Mouse (Mus musculus): ENCODE measurements around the gene Apmap. TPM values are rescaled to one million over a fixed set of nuclear protein-coding genes. Genes with fewer than 3 reads are reported as not detected.

The Apmap gene
- polyA plus RNA-seq, 1 experiment: 31.2 TPM

GRCm38 (mm10) chr2:150648300-150648895 is 40.0 kb upstream of the Apmap start:
- H3K4me3 ChIP-seq (ENCODE audit: control insufficient read depth, low read depth, low read length): no peak overlapping the region
- H3K36me3 ChIP-seq (ENCODE audit: control insufficient read depth, insufficient read depth, low read length): no peaks in the 10 kb centered on the region
- peaks cover 5% of the 10 kb centered on the region for H3K4me1 ChIP-seq (ENCODE audit: control insufficient read depth, insufficient read depth, low read length)
- TF ChIP-seq CTCF (IDR thresholded peaks at IDR 0.05; ENCODE audit: control insufficient read depth, insufficient read depth, insufficient replicate concordance, low read depth, low read length): no peak
- TF ChIP-seq POLR2A (IDR thresholded peaks at IDR 0.05; ENCODE audit: control insufficient read depth, low read depth, low read length): no peak
- no peaks in the 10 kb centered on the region for H3K27me3 ChIP-seq (ENCODE audit: control insufficient read depth, insufficient read depth, low read length)
- H3K27ac ChIP-seq (ENCODE audit: control insufficient read depth, insufficient read depth, low read depth, low read length): peak overlapping the region; percentile 49

- Histone ChIP-seq H3K4me1 (ENCODE audit: control insufficient read depth, insufficient read depth, low read length) (peaks cover 5% of the 10 kb centered on the region), H3K36me3 (ENCODE audit: control insufficient read depth, insufficient read depth, low read length) (no peaks in the 10 kb centered on the region), H3K27me3 (ENCODE audit: control insufficient read depth, insufficient read depth, low read length) (no peaks in the 10 kb centered on the region), H3K27ac (ENCODE audit: control insufficient read depth, insufficient read depth, low read depth, low read length) (peak overlapping the region; percentile 30; the same call in 1 of the 2 replicates), H3K4me3 (ENCODE audit: control insufficient read depth, low read depth, low read length) (no peak overlapping the region)
- TF ChIP-seq CTCF (IDR thresholded peaks at IDR 0.05; ENCODE audit: control insufficient read depth, insufficient read depth, insufficient replicate concordance, low read depth, low read length) (no peak), POLR2A (IDR thresholded peaks at IDR 0.05; ENCODE audit: control insufficient read depth, low read depth, low read length) (no peak)
Observed at GRCm38 (mm10) chr2:150647681-150648299, 39.4 kb upstream of the Apmap start.

DNA sequence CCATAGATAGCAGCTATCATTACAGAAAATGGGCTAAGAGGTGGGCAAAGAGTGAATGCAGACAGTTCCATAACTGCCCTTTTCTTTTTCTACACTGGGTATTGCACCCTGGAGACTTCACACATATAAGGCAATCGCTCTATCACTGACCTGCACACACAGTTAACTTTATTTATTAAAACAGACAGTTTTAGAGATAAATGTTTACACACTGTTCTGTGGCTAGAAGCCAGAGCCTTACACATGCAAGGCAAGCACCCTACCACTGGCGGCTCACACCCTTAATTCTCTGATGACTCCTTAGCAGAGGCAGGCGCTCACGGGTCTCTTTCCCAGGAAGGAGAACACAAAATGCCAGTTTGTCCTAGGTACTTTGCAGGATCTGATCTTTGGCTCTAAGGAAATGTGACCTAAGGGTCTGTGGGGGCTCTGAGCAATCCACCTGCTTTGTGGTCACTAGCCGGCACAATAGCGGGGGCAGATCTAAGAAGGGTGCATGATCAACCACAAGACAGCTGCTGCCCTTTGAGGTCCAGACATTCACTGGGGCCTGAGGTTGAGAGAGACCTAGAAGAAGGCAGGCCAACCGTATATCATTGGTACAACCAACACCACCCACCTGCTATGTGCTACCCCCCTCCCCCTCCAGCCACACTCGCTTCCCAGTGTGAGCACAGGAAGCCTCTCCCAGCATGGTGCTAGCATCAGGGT is 38.2 kb upstream of the Apmap start:
- Histone ChIP-seq H3K27ac (ENCODE audit: control insufficient read depth, insufficient read depth, low read depth, low read length) (no peak overlapping the region), H3K27me3 (ENCODE audit: control insufficient read depth, insufficient read depth, low read length) (no peaks in the 10 kb centered on the region), H3K4me3 (ENCODE audit: control insufficient read depth, low read depth, low read length) (no peak overlapping the region), H3K4me1 (ENCODE audit: control insufficient read depth, insufficient read depth, low read length) (peaks cover 5% of the 10 kb centered on the region), H3K36me3 (ENCODE audit: control insufficient read depth, insufficient read depth, low read length) (no peaks in the 10 kb centered on the region)
- no peak for TF ChIP-seq POLR2A (IDR thresholded peaks at IDR 0.05; ENCODE audit: control insufficient read depth, low read depth, low read length)
- TF ChIP-seq CTCF (IDR thresholded peaks at IDR 0.05; ENCODE audit: control insufficient read depth, insufficient read depth, insufficient replicate concordance, low read depth, low read length): no peak

DNA sequence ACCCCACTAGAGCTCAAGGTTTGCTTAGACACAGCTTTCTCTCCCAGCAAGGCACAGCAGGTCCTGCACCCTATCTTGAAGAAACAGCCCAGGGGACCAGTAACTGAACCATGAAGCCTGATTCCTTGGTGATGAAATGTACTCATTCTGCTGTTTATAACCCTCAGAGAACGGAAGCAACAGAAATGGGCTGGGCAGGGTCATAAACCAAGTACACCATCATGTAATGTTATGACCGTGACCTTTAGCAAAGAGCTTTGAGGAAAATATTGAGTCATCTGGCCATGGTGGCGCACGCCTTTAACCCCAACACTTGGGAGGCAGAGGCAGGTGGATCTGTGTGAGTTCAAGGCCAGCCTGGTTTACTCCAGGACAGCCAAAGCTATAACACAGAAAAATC is 36.9 kb upstream of the Apmap start:
- H3K27me3 ChIP-seq (ENCODE audit: control insufficient read depth, insufficient read depth, low read length): no peaks in the 10 kb centered on the region
- H3K27ac ChIP-seq (ENCODE audit: control insufficient read depth, insufficient read depth, low read depth, low read length): no peak overlapping the region
- no peak for TF ChIP-seq CTCF (IDR thresholded peaks at IDR 0.05; ENCODE audit: control insufficient read depth, insufficient read depth, insufficient replicate concordance, low read depth, low read length)
- no peak for TF ChIP-seq POLR2A (IDR thresholded peaks at IDR 0.05; ENCODE audit: control insufficient read depth, low read depth, low read length)
- H3K36me3 ChIP-seq (ENCODE audit: control insufficient read depth, insufficient read depth, low read length): no peaks in the 10 kb centered on the region
- H3K4me1 ChIP-seq (ENCODE audit: control insufficient read depth, insufficient read depth, low read length): peaks cover 5% of the 10 kb centered on the region
- H3K4me3 ChIP-seq (ENCODE audit: control insufficient read depth, low read depth, low read length): no peak overlapping the region

DNA sequence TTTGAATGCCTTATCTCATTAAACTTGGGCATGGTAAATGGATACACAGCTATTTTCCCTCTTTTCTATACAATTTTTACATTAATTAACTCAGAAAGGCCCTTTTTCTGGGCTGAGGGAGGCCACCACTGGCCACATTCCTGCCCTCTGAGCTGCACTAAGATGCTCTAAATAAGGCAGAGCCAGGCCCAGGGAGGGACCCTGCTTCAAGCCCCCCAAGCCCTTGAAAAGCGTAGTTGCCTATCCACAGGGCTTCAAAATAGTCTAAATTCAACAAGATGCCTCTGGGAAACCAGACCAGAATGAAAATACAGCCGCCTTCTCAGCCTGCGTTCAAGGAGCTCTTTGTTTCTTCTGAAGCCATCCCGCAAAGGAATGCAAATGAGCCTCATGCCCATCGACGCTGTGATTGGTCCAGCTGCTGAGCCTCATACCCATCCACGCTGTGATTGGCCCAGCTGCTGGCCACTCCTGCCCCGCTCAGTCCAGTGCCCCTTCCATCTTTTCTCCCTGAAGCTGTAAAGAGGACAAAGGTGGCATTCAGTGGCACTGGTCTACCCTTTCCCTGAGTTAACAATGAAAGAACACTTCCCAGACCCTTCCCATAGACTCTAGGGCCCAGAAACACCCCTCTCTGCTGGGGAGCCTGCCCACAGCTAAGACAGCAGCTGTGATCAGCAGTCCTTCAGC is 35.5 kb upstream of the Apmap start:
- no peak overlapping the region for H3K27ac ChIP-seq (ENCODE audit: control insufficient read depth, insufficient read depth, low read depth, low read length)
- H3K4me1 ChIP-seq (ENCODE audit: control insufficient read depth, insufficient read depth, low read length): peaks cover 5% of the 10 kb centered on the region
- TF ChIP-seq CTCF (IDR thresholded peaks at IDR 0.05; ENCODE audit: control insufficient read depth, insufficient read depth, insufficient replicate concordance, low read depth, low read length): no peak
- no peak for TF ChIP-seq POLR2A (IDR thresholded peaks at IDR 0.05; ENCODE audit: control insufficient read depth, low read depth, low read length)

DNA sequence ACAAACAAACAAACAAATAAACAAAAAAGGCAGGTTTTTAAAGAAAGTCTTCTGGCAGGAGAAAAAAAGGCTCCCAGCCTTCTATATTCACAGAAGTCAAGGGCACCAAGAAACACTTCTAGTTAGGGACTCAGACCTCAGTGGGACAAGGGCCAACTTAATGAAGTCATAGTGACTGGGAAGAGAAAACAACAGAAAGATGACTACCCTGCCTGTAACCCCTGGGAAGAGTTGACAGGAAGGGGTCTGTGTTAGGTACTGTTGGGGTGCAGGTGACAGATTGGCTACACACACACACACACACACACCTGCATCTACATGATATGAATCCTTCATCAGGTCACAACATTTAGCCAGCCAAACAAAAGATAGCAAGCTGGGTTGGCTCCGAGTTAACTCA is 34.8 kb upstream of the Apmap start:
- Histone ChIP-seq H3K27ac (ENCODE audit: control insufficient read depth, insufficient read depth, low read depth, low read length) (no peak overlapping the region), H3K27me3 (ENCODE audit: control insufficient read depth, insufficient read depth, low read length) (no peaks in the 10 kb centered on the region), H3K4me1 (ENCODE audit: control insufficient read depth, insufficient read depth, low read length) (peaks cover 5% of the 10 kb centered on the region), H3K36me3 (ENCODE audit: control insufficient read depth, insufficient read depth, low read length) (no peaks in the 10 kb centered on the region), H3K4me3 (ENCODE audit: control insufficient read depth, low read depth, low read length) (no peak overlapping the region)
- TF ChIP-seq CTCF (IDR thresholded peaks at IDR 0.05; ENCODE audit: control insufficient read depth, insufficient read depth, insufficient replicate concordance, low read depth, low read length): no peak
- no peak for TF ChIP-seq POLR2A (IDR thresholded peaks at IDR 0.05; ENCODE audit: control insufficient read depth, low read depth, low read length)

More for the DNA sequence above, 35.5 kb upstream of the Apmap start:
- H3K27me3 ChIP-seq (ENCODE audit: control insufficient read depth, insufficient read depth, low read length): no peaks in the 10 kb centered on the region
- no peak overlapping the region for H3K4me3 ChIP-seq (ENCODE audit: control insufficient read depth, low read depth, low read length)
- H3K36me3 ChIP-seq (ENCODE audit: control insufficient read depth, insufficient read depth, low read length): no peaks in the 10 kb centered on the region

GRCm38 (mm10) chr2:150638370-150638733 is 30.0 kb upstream of the Apmap start:
- Histone ChIP-seq H3K27me3 (ENCODE audit: control insufficient read depth, insufficient read depth, low read length) (no peaks in the 10 kb centered on the region), H3K36me3 (ENCODE audit: control insufficient read depth, insufficient read depth, low read length) (no peaks in the 10 kb centered on the region), H3K4me1 (ENCODE audit: control insufficient read depth, insufficient read depth, low read length) (no peaks in the 10 kb centered on the region), H3K27ac (ENCODE audit: control insufficient read depth, insufficient read depth, low read depth, low read length) (no peak overlapping the region), H3K4me3 (ENCODE audit: control insufficient read depth, low read depth, low read length) (no peak overlapping the region)
- no peak for TF ChIP-seq CTCF (IDR thresholded peaks at IDR 0.05; ENCODE audit: control insufficient read depth, insufficient read depth, insufficient replicate concordance, low read depth, low read length)
- no peak for TF ChIP-seq POLR2A (IDR thresholded peaks at IDR 0.05; ENCODE audit: control insufficient read depth, low read depth, low read length)
